Mouse (Mus musculus) midbrain, embryonic 10.5 days (tissue): ENCODE measurements around the gene Olfr518. TPM values are rescaled to one million over a fixed set of nuclear protein-coding genes. Genes with fewer than 3 reads are reported as not detected.

ENCODE experiments used
- polyA plus RNA-seq: library from polyadenylated mRNA; unstranded; fragments of >200 nt; fragmentation: Nextera tagmentation; extraction: Ambion mirVana; gene quantifications from 2 replicates; pipeline ENCODE4 v1.2.1, GENCODE M21; 2016

The Olfr518 gene
- polyA plus RNA-seq, 1 experiment from 2014 or later: not detected

Other genes starting within 250 kb of the Olfr518 start
- not detected in 2 replicates for gene Olfr509, start 233.1 kb downstream of the Olfr518 start, polyA plus RNA-seq
- not detected in 2 replicates for gene Olfr510, start 218.6 kb downstream of the Olfr518 start, polyA plus RNA-seq
- not detected in 2 replicates for gene Olfr512, start 171.7 kb downstream of the Olfr518 start, polyA plus RNA-seq
- not detected in 2 replicates for gene Olfr513, start 134.0 kb downstream of the Olfr518 start, polyA plus RNA-seq
- gene Olfr514, start 59.0 kb downstream of the Olfr518 start, polyA plus RNA-seq: not detected in 2 replicates
- not detected in 2 replicates for gene Olfr516, start 34.5 kb downstream of the Olfr518 start, polyA plus RNA-seq
- not detected in 2 replicates for gene Olfr517, start 12.6 kb downstream of the Olfr518 start, polyA plus RNA-seq
- gene Olfr519, start 9.4 kb upstream of the Olfr518 start, polyA plus RNA-seq: not detected in 2 replicates
- not detected in 2 replicates for gene Nlrp10, start 45.2 kb upstream of the Olfr518 start, polyA plus RNA-seq
- 75.4 and 76.0 TPM in 2 replicates for gene Eif3f, start 49.4 kb upstream of the Olfr518 start, polyA plus RNA-seq
- 5.4 and 8.9 TPM in 2 replicates for gene Tub, start 65.3 kb upstream of the Olfr518 start, polyA plus RNA-seq
- 19.8 and 23.4 TPM in 2 replicates for gene Ric3, start 198.3 kb upstream of the Olfr518 start, polyA plus RNA-seq